Mouse (Mus musculus) thymus, postnatal 4 days (tissue): Measurements from ENCODE around the gene Iqsec1.

Source experiments
- DNase-seq: peaks from one replicate; pipeline ENCODE4 v3.0.0; 2021

The Iqsec1 gene

DNA sequence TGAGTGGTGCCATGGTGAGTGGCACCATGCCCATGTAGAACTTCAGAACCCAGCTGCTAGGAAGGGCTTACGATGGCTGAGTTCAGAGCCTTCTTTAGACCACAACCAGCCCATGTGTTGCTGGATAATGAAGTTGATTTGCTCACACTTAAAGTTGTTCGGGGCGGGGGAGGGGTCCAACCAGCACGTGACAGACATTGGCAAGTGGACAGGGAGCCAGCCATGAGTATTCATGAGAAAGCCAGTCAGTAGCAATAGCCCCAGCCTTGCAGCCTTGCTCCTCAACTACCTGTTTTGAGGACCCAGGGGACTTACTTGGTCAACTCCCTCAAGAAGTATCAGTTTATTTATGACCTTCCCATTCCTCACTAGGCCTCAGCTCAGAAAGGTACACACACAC lies 343.5 kb downstream of the Iqsec1 start:
- no peak for DNase-seq

DNA sequence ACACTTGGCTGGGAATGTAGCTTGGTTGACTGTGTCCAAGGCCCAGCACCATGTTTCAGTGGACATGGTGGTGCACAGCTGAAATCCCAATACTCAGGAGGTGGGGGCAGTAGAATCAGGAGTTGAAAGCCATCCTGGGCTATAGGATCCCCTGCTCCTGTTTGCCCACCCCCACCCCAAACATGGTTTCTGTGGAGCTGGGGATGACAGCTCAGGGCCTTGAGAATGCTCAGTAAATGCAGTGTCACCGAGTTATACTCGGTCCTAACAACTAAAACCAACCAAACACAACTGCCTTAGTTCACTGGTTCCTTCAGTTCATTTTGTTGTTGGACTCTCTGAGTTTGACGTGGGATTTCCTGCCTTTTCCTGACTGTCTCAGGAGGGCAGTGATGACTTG lies 345.4 kb downstream of the Iqsec1 start:
- no peak for DNase-seq

DNA sequence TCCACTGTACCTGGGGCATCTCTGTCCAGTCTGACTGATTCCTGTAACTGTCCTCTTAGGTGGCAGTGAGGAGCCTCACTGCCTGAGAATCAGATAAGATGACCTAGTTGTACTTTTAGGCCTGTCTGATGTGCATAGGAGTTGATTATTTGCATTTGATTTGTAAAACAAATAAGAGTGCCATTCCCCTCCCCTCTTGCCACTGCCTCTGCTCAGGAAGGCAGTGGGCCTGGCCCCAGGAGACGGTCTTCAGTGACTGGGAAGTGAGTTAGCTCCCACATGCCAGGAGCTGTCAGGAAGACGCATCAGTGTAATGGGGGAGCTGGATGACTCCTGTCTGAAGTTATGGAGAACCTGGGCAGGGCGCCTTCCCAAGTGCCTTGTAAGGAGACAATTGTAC lies 352.9 kb downstream of the Iqsec1 start:
- DNase-seq = no peak

DNA sequence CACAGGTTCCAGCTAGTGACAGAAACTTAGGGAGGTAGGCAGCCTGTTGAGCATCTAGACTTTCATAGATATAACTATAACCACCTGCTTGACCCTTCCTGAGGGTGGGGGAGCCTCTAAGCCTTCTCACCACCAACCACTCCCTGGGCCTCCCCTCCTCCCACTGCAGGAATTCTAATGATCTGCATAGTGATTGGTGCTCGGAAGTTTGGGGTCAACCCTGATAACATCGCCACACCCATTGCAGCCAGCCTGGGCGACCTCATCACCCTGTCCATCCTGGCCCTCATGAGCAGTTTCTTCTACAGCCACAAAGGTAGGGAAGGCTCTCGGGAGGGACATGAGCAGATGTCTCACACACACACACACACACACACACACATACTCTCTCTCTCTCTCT lies 353.4 kb downstream of the Iqsec1 start:
- DNase-seq = no peak

DNA sequence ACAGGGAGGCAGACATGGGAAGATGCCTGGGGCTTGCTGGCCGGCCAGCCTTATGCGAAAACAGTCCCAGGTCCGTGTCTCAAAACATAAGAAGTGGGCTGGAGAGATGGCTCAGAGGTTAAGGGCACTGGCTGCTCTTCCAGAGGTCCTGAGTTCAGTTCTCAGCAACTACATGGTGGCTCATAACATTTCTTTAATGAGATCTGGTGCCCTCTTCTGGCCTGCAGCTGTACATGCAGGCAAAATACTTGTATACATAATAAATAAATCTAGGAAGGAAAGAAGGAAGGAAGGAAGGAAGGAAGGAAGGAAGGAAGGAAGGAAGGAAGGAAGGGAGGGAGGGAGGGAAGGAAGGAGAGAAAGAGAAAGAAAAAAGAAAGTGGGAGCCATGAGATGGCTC lies 356.0 kb downstream of the Iqsec1 start:
- peak; percentile 46 for DNase-seq

DNA sequence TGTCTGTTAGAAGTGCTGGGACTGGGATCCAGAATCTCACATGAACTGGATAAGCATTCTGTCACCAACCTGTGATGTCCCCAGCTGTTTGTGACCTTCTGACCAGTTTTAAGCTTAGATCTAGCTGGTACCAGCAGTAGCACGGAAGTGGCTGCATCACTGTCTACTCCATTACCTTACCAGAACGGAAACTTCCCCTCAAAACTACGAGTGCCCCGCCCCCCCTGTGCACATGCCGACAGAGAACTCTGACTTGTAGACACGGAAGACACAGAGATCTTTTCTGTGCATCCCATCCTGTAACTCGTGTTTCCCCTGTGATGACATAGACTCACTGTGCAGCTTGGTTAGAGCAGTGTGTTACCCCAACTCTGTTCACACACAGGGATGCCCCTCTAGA lies 358.1 kb downstream of the Iqsec1 start:
- DNase-seq = no peak

DNA sequence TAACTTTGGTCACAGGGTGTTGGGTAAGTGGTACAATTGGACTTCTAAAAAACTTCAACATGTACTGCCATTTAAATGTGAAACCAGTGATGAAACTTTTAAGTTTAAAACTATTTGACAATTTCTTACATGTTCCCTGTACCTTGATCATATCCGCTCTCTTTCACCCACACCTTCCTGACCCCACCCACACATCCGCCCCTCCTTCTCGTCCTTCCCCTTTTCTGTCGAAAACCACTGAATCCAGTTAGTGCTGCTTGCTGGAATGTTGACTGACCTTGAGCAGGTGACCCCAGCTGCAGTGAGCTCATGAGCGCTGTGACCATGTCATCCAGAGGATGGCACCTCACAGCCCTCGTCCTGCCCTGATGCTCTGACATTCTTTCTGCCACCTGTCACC lies 359.0 kb downstream of the Iqsec1 start:
- DNase-seq = no peak

DNA sequence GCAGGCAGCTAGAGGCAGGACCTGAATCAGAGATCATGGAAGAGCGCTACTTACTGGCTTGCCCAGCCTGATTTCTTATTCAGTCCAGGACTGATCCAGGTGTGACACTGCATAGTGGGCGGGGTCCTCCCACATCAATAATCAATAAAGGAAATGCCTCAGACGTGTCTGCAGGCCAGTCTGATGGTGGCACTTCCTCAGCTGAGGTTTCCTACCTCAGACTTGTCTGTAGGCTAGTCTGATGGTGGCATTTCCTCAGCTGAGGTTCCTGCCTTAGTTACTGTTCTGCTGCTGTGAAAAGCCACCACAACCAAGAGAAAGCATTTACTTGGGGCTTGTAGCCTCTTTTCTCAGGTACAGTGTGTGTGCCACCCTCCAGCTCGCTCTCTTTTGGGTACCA lies 360.9 kb downstream of the Iqsec1 start:
- DNase-seq = no peak

DNA sequence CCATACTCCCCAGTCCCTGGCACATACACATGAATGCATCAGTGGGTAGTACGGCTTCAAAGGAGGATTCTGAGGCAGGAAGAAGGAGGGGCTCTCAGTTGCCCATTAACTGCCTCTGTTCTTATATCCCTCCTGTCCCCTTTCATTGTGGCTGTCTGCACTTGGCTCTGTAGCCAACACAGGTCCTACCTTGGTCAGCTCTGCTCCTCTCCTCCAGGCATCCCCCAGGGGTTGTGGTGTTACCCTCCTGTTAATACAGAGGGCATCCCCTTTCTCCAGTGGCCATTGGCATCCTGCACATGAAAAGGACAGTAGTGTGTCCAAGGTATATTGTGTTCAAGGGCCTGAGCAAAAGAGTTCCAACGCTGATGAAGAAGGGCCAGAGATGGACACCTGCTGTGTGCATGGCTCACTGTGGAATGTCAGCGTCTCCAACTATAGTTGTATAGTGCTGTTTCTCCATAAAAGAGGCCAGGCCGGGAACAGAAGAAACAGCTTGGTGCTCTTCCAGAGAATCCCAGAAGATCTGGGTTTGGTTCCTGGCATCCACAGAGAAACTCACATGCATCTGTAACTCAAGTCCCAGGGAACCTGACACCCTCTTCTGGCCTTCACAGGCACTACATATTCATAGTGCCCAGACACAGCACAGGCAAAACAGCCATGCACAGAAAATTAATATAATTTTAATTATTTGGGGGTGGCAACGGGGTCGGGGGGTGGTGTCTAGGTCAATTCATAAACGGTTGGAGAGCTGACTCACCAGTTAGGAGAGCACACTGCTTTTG lies 363.1 kb downstream of the Iqsec1 start:
- no peak for DNase-seq

DNA sequence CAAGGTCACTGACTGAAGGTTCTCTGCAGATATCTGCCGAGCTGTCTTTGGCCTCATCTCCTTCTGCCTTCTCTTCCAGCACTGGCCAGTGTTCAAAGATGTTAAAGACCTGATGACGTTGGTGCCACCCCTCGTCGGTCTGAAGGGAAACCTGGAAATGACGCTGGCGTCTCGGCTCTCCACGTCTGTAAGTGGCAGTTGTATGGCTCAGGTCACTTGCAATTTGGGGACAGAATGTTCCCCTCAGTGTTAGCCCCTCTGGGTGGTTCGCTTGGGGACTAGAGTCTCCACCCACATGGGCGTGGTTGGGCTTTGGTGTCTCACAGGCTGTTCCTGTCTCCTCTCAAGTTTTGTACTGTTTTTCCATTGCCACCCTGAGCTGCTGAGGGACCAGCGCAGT lies 363.8 kb downstream of the Iqsec1 start:
- peak; percentile 66 for DNase-seq

DNA sequence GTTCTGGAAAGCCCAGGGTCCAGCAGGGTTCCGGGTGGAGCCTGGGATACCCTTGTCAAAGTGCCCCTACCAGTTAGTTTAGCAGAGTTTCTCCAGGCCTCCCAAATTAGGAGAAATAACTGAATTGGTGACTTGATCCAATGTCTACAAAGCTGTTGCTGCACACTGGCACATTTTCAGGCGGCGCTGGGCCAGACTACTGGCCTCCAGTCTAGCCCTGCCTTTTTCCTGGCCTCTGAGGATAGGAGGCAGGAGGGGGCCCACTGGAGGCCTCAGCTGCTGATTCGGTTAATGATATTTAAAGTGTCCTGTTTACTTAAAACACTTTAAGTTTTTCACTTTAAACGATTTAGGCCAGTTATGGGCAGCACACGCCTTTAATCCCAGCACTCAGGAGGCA lies 364.3 kb downstream of the Iqsec1 start:
- no peak for DNase-seq

DNA sequence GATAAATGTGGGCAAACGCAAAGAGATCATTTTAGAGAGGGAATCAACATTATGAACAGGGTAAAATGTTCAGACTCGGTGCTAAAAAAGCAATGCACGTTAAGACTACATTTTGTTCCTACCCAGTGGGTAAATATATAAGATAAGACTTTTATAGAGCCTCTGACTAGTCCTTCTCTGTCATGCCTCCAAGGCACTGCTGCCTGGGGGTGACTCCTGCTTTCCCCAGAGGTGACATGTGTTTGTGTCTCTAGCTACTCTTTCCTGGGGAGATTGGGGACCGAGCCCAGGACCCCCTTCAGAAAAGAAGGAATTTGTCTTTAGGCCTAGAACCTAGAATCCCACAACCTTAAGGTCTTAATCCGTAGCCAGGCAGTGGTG lies 365.0 kb downstream of the Iqsec1 start:
- DNase-seq = no peak

DNA sequence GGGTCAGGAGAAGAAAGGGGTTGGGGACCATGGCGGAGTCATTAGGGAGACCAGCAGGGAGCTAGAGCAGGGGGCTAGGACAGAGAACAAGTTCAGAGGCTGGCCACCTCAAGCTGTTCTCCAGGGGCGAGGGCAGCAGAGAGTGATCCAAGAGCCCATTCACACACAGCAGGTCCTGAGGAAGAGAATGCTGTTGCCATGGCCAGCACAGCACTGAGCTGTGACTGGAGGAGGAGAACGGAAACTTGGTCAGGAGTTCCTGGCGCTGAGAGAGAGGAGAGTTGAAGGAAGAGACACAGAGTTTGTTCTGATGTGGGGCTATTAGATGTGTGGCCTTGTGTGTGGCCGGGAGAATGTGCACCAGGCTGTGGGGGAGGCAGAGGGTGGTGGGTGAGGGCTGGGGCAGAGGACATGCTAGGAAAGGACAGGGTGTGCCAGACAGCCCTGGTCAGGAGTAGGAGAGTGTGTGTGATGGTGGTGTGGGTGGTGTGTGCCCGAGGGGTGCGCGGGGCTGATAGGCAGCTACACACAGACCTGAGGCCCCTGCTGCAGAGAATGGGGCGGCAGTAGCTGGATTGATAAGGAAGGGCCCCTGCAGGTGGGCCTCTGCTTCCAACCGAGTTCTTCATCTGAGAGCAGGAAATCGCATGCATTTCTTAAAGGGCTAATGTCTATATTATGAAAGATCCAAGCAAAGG lies 365.6 kb downstream of the Iqsec1 start:
- peak; percentile 58 for DNase-seq

DNA sequence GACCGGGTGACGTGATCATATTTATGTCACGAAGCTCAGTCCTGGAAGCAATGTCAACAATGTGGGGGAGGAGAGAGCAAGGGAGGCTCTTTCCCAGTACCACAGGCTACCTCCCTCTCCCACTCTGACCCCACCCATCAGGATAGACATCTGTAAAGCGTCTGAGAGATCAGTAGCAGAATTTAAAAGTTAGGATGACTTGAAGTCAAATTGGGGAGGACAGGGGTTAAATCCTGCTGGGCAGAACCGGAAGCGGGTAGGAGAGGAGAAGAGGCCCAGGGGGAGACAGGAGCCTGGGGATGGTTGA lies 366.9 kb downstream of the Iqsec1 start:
- DNase-seq = no peak

DNA sequence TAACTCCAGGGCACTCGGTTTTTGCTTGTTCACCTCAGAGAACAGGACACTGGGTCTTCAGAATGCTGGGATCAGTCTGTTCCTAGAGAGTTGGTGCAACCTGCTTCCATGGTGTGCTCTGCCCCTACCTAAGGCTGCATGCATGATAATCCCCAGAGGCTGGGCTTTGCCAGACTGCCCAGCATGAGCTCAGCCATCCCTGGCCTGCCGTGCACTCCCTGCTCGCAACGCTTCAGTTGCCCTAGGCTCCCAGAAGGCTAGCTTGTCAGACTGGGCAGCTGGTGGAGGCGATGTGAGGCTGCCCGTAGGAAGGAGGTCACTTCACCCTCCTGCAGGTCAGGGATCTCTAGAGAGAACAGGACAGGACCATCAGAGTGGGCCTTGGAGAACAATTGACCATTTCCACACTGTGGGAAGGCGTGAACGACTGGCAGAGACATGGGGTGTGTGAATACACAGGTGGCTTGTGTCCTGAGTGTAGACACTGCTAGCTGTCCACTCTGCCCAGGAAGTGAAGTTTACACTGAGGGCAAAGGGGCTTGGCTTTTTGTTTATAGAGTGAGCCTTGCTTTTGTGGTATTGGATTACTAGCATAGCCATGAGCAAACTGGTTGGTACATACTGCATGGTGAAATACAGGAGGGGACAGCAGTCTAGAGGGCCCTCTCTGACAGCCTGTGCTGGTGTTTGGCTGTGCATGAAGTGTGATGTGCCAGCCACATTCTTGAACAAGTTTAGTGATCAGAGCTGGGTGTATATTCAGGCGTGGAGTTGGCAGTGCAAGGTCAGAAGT lies 367.5 kb downstream of the Iqsec1 start:
- DNase-seq = no peak

DNA sequence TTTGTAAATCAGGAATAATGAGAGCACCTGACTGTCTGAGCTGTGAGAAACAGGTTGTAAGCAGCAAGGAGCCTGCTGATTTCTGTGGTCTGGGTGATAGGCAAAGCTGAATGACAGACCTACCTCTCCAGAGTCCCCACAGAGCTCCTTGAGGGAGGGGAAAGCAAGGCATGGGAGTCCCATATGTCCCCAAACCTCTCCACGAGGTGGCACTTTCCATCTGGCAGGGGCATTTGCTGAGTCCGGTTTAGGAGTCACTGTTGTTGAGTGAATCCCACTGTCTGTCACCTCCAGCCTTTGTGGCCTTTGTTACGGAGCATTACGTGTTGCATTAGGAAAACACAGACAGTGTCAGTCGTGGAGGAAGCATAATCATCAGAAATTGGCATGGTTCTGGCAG lies 368.5 kb downstream of the Iqsec1 start:
- DNase-seq = no peak

DNA sequence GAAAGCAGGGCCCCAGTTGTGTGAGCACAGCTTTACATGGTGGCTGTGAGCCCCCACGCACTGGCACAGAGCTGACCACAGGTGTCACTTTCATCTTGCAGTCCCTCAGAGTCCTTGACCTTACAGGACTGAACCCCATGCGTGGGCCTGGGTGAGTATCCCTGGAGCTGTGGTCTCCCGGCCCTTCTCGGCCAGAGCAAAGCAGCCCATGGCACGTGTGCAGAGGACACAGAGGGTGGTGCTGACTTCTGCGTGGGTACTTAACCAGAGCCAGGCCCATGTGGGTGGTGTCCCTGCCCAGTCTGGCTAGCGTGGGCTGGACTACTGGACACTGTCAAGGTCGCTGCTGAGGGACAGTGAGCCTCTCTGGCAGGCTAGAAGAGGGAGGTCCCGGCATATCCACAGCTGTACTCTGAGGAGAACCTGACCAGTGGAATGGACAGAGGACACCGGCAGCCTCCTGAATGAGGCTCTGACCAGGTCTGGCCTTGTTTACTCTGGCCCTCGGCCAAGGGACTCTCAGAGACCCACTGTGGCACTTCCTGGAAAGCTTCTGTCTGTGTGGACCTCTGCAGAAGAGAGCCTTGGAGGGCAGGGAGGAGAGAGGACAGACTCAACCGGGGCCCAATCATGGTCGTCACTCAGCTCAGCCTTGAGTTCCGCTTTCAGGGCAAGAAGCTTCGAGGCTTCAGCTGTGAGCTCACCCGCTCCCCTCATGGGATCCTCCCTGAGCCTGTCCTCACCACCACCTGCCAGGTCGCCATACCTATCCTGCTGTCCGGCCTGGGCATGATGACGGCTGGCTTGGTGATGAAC lies 369.5 kb downstream of the Iqsec1 start:
- DNase-seq = peak; percentile 55

DNA sequence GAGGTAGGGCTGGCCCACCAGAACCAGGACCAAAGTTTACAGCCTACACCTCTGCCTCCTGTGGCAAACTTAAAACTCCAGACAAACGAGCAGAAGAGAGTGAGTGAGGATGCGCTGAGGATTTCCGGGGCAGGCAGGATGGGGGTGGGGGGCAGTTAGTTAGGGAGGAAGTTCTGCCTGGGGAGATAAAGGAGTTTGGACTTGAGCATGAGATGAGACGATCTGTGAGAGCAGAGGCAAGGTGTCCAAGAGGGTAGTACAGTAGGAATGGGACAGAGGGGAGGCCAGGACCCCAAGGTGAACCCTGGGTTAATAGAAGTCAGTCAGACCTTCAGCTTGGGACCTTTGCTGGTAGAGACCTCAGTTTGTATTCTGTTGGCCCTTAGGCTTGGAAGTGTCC lies 370.2 kb downstream of the Iqsec1 start:
- DNase-seq = peak; percentile 79

DNA sequence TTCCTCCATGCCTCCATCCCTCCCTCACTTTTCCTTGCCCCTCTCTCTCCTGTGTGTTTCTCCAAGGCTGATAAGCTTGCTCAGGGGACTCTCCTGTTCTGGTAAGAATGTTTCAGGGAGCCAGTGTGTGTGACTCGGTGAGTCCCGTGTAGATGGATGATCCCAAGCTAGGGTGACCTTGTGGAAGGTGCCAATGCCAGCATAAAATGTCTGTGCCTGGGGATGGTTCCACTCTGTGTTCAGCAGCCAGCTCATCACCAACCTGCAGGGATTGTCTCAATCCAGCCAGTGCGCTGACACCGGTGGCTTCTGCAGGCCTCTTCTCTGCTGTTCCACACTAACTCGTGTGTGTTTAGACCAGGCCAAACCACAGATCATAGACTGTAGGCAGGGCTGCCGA lies 372.0 kb downstream of the Iqsec1 start:
- DNase-seq = no peak

DNA sequence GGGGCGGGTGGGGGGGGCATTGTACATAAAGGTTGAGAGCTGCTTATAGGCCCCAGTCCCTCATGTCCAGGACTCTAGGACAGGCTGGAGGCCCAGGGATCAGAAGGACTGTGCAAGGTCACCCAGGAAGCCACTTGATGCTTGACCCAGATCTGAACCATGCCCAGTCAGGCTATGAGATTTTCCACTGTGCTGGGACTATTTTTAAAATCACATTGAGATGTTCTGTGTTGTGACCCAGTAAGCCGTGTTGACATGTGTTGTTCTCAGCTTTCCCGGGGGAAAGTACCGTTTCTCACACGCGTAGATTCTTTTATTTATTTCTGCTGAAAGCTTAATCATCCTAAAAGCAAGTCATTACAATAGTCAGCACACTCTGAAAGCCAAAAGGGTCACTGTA lies 372.5 kb downstream of the Iqsec1 start:
- no peak for DNase-seq

DNA sequence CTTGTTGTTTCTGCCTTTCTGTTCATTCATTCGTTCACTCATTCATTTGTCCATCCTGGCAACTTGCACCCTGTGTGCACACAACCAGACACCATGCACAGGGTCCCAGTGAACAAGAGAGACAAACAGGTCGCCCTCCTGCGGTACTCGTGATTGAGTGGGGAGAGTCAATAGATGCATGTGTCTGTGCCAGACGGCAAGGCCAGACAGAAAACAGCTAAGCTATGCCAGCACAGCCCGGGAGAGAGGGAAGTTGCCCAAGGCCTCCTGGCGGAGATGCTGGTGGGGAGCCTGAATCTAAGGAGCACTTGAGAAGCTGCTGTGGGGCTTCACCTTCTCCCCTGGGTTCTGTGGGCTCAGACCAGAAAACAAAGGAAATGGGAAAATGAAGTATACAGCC lies 373.1 kb downstream of the Iqsec1 start:
- DNase-seq = no peak

DNA sequence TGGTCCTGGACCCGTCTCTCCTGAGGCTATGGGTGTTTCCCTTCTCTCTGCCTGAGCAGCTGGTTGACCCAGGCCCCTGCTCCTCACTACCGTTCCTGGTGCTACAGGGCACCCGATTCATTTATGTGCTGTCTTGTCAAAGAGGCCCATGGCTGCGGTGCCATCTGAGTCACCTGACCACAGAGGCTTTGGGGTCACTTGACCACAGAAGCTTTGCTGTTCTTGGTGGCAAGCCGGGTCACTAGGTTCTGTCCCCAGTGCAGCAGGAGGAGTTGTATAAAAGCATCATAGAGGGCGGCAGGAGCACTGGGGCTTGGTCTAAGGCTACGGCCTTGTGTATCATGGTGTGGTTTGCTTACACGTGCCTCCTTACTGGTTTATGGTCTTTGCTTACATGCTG lies 375.2 kb downstream of the Iqsec1 start:
- no peak for DNase-seq

DNA sequence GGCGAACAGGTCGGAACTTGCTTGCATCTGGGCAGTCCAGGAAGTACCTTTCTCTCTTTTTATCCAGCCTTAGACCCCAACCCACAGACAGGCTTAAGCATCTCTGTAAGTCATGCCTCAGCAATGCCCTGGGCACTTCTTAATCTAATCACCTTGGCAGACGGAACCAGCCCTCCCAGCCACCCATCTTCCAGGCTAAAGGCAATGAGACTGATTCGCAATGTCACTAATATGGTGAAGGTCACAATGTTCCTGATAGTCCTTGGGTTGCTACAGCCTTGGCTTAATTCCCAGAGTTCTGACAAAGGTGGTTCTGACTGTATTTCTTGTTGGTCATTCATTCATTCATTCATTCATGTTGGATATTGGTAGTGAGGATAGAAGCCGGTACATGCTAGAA lies 378.2 kb downstream of the Iqsec1 start:
- no peak for DNase-seq
